Comparison of ENCODE assay signal across 8 mouse cellular contexts in the genomic region with DNA sequence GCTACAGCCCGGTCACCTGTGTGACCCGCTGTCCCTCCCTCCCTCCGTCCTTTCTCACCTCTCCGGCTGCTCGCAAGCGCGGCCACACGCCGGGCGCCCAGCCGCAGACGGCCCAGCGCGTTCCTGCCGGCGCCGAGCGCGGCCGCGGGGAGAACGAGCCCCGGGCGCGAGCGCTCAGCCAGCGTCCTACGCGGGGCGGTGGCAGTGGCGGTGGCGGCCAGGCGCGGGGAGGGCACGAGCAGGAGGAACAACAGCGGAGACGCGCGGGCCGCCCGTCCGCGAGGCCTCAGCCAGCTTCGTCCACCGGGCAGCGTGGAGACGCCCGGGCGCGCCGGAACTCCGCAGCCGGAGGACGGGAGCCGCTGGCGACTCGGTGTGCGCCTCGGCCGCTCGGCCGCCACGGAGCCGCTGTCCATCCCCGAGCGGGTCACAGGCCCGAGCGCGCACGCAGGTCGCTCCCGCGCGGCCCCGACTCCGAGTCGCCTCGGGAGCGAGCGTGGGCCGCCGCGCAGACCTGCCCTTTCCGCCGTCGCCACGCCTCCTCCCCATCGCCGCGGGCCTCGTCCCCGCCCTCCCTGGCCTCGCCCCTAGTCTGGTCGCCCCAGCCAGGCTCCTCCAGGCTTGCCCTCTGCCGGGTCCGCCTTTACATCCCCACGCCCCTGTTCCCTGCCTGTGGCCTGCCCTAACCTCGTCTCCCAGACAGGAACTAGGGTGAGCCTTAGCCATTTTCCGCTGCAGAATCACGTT. TPM values are rescaled to one million over a fixed set of nuclear protein-coding genes. Genes with fewer than 3 reads are reported as not detected.
DNase-seq lines count a peak whose midpoint lies in the region; ATAC-seq and TF ChIP-seq lines count a peak whose summit lies in the region.

TSS of gene Mcur1 (minus strand) at position 481 of the 747 bp plus-strand sequence.

- H3K27ac ChIP-seq in brown adipose tissue, adult 24 weeks (replicated peaks; ENCODE audit: low read depth, low read length), result peak within 1 kb of the TSS; percentile 94
- peak within 1 kb of the TSS; percentile 95 for H3K27ac ChIP-seq in heart, embryonic 12.5 days (ENCODE audit: poor library complexity, severe bottlenecking)
- peak within 1 kb of the TSS; percentile 96 for H3K27ac ChIP-seq in kidney, embryonic 16.5 days (ENCODE audit: low read length)
- H3K27ac ChIP-seq in liver, embryonic 11.5 days (ENCODE audit: low read depth, low read length), result peak within 1 kb of the TSS; percentile 79

- H3K4me1 ChIP-seq in brown adipose tissue, adult 24 weeks (ENCODE audit: control insufficient read depth, insufficient read depth, insufficient read length, low read length), result peaks cover 14% of the 10 kb centered on the region
- peaks cover 27% of the 10 kb centered on the region for H3K4me1 ChIP-seq in heart, embryonic 12.5 days (replicated peaks)
- peaks cover 18% of the 10 kb centered on the region for H3K4me1 ChIP-seq in kidney, embryonic 16.5 days (ENCODE audit: insufficient read depth, low read length)
- H3K4me1 ChIP-seq in liver, embryonic 11.5 days (replicated peaks; ENCODE audit: control insufficient read depth, insufficient read depth, low read length), result peaks cover 9% of the 10 kb centered on the region

- peaks cover 3% of the 10 kb centered on the region for H3K36me3 ChIP-seq in heart, embryonic 12.5 days
- H3K36me3 ChIP-seq in kidney, embryonic 16.5 days (ENCODE audit: insufficient read depth, low read length), result no peaks in the 10 kb centered on the region
- H3K36me3 ChIP-seq in liver, embryonic 11.5 days (ENCODE audit: control insufficient read depth, insufficient read depth, low read length), result no peaks in the 10 kb centered on the region
- H3K36me3 ChIP-seq in myocyte (ENCODE audit: control insufficient read depth, insufficient read depth), result no peaks in the 10 kb centered on the region

- H3K4me2 ChIP-seq in heart, embryonic 12.5 days, result peak within 1 kb of the TSS; percentile 74
- H3K4me2 ChIP-seq in kidney, embryonic 16.5 days (replicated peaks; ENCODE audit: low read depth, low read length), result peak within 1 kb of the TSS; percentile 90
- H3K4me2 ChIP-seq in liver, embryonic 11.5 days, result peak within 1 kb of the TSS; percentile 98
- H3K4me2 ChIP-seq in myocyte (ENCODE audit: low read depth), result peak within 1 kb of the TSS; percentile 93

- H3K79me2 ChIP-seq in myocyte (ENCODE audit: control insufficient read depth, insufficient read depth), result peaks cover 12% of the 10 kb centered on the region

- H3K4me3 ChIP-seq in brown adipose tissue, adult 24 weeks (ENCODE audit: insufficient read depth, low read depth, low read length), result peak within 1 kb of the TSS; percentile 95
- peak within 1 kb of the TSS; percentile 79 for H3K4me3 ChIP-seq in heart, embryonic 12.5 days
- peak within 1 kb of the TSS; percentile 83 for H3K4me3 ChIP-seq in kidney, embryonic 16.5 days (ENCODE audit: low read length)
- peak within 1 kb of the TSS; percentile 84 for H3K4me3 ChIP-seq in liver, embryonic 11.5 days (ENCODE audit: low read depth, low read length)
- peak within 1 kb of the TSS; percentile 36 for H3K4me3 ChIP-seq in myocyte

- peak; percentile 81 for TF ChIP-seq POLR2A in myocyte (IDR thresholded peaks at IDR 0.05; ENCODE audit: insufficient read length, low read depth)

- H3K9ac ChIP-seq in heart, embryonic 12.5 days, result peak within 1 kb of the TSS; percentile 78
- peak within 1 kb of the TSS; percentile 88 for H3K9ac ChIP-seq in kidney, embryonic 16.5 days (replicated peaks; ENCODE audit: low read length)
- peak within 1 kb of the TSS; percentile 70 for H3K9ac ChIP-seq in liver, embryonic 11.5 days (ENCODE audit: low read depth, low read length)

- peak; percentile 89 for ATAC-seq in CD4-positive, CD25-positive, alpha-beta regulatory T cell, adult 4 months
- ATAC-seq in erythroid progenitor cell, adult 5-6 weeks (replicated peaks; ENCODE audit: low FRiP score, poor library complexity, severe bottlenecking), result peak; percentile 94
- ATAC-seq in heart, embryonic 12.5 days (ENCODE audit: insufficient number of reproducible peaks, low FRiP score), result peak; percentile 98
- peak; percentile 98 for ATAC-seq in kidney, embryonic 16.5 days (ENCODE audit: low FRiP score, low TSS enrichment)
- peak; percentile 98 for ATAC-seq in liver, embryonic 11.5 days (replicated peaks; ENCODE audit: low FRiP score)

- under 1% methylated on average over 83 of the region's 100 CpGs for WGBS in heart, embryonic 12.5 days
- under 1% methylated on average over 86 of the region's 100 CpGs for WGBS in kidney, embryonic 16.5 days
- WGBS in liver, embryonic 11.5 days, result under 1% methylated on average over 100 of the region's 100 CpGs

- H3ac ChIP-seq in myocyte (ENCODE audit: control insufficient read depth, insufficient read length), result peak within 1 kb of the TSS; percentile 78

- no peaks in the 10 kb centered on the region for H3K27me3 ChIP-seq in heart, embryonic 12.5 days (replicated peaks)
- no peaks in the 10 kb centered on the region for H3K27me3 ChIP-seq in kidney, embryonic 16.5 days (ENCODE audit: insufficient read depth, low read length)
- H3K27me3 ChIP-seq in liver, embryonic 11.5 days (replicated peaks; ENCODE audit: control insufficient read depth, insufficient read depth, low read length), result no peaks in the 10 kb centered on the region
- no peaks in the 10 kb centered on the region for H3K27me3 ChIP-seq in myocyte (ENCODE audit: control insufficient read depth, insufficient read depth, insufficient read length)

- H3K9me3 ChIP-seq in heart, embryonic 12.5 days (replicated peaks), result no peaks in the 10 kb centered on the region
- H3K9me3 ChIP-seq in kidney, embryonic 16.5 days (ENCODE audit: low read length), result no peaks in the 10 kb centered on the region
- H3K9me3 ChIP-seq in liver, embryonic 11.5 days (ENCODE audit: control insufficient read depth, low read length), result no peaks in the 10 kb centered on the region

- peak; percentile 96 for DNase-seq in liver, embryonic 11.5 days (ENCODE audit: low spot score)
- DNase-seq in spleen, postnatal 4 days (ENCODE audit: low spot score in 2 of 2), result peak; percentile 93 to 96

TF ChIP-seq in myocyte, 11 proteins besides CTCF, POLR2A, EP300 and RAD21:
- peak in 1 of 3 experiments; percentile 22 for TF ChIP-seq MYOD1 (IDR thresholded peaks at IDR 0.05; ENCODE audit: control insufficient read depth in 1 of 3, insufficient read length in 2 of 3, low read depth in 2 of 3)
- TF ChIP-seq MYOG (IDR thresholded peaks at IDR 0.05; ENCODE audit: control insufficient read depth in 1 of 3, insufficient read depth in 1 of 3, insufficient read length in 2 of 3, low read depth in 2 of 3), result peak in 1 of 3 experiments; percentile 30
- peak; percentile 90 for TF ChIP-seq POLR2AphosphoS2 (IDR thresholded peaks at IDR 0.05; ENCODE audit: insufficient read length, low read depth)
- no peak for TF ChIP-seq TCF12 (IDR thresholded peaks at IDR 0.05; ENCODE audit: insufficient read depth, poor library complexity, severe bottlenecking)

RNA-seq across cellular contexts. Expression of gene Mcur1, which starts in this region (rescaled TPM):
- polyA plus RNA-seq in CD4-positive, CD25-positive, alpha-beta regulatory T cell, adult 4 months (2017; shearing (Covaris generic)), result 10 to 100 TPM; 15.1 to 17.6 TPM
- 154 and 157 TPM in 2 replicates for polyA plus RNA-seq in brown adipose tissue, adult 24 weeks (2012; ENCODE audit: insufficient read depth, insufficient read length, missing spikeins)
- 8.6 and 11.3 TPM in 2 replicates for total RNA-seq in erythroid progenitor cell, adult 5-6 weeks (2015; ENCODE audit: low replicate concordance)
- 4.7 and 16.6 TPM in 2 replicates for total RNA-seq in erythroid progenitor cell, adult 5-6 weeks (2017; ENCODE audit: low replicate concordance)
- polyA plus RNA-seq in heart, embryonic 12.5 days (2016; fragmentation: Nextera tagmentation; extraction: Ambion mirVana), result 18.2 and 19.7 TPM in 2 replicates
- polyA plus RNA-seq in kidney, embryonic 16.5 days (2015; fragmentation: Nextera tagmentation; extraction: Ambion mirVana), result 22.2 and 23.0 TPM in 2 replicates
- 12.0 and 12.7 TPM in 2 replicates for polyA plus RNA-seq in liver, embryonic 11.5 days (2014; fragmentation: Nextera tagmentation; extraction: Ambion mirVana)
- 5.7 TPM for polyA plus RNA-seq in myocyte (2012; fragmentation: generic; extraction: Trizol)

Comparison
In these comparisons a context has a peak if more than half of its experiments do, and no peak if none do; other contexts are left out.
1. Peak in every context shown above with its lines: DNase-seq, ATAC-seq, H3K4me3 ChIP-seq and H3K27ac ChIP-seq.
2. H3K4me3 ChIP-seq: peak in every context shown above with its lines; median percentile 95 in brown adipose tissue, adult 24 weeks; 84 in liver, embryonic 11.5 days; 83 in kidney, embryonic 16.5 days; 79 in heart, embryonic 12.5 days; 36 in myocyte.